Mouse (Mus musculus) spleen, adult 2 months (tissue): Measurements from ENCODE around the gene Rpl11.

Source experiments
- CTCF ChIP-seq: fragments of 200-500 bp; IDR thresholded peaks from 2 replicates; pipeline ENCODE4 v1.5.1; 2011; ENCODE audit warnings: mild to moderate bottlenecking, inconsistent platforms; ENCODE audit not compliant: insufficient read depth, insufficient read length, insufficient replicate concordance; ENCODE audit errors: extremely low read depth
- POLR2A ChIP-seq: fragments of 200-500 bp; IDR thresholded peaks from 2 replicates; pipeline ENCODE4 v1.6.1; 2011; ENCODE audit warnings: low read depth, low read length, inconsistent platforms

GRCm38 (mm10) chr4:136092498-136092897, 39.3 kb upstream of the Rpl11 start:
- TF ChIP-seq POLR2A, result no peak
- peak; percentile 8; the same call in 1 of the 2 replicates for TF ChIP-seq CTCF
